Mouse (Mus musculus): ENCODE measurements around the gene Spata7.

Gene Spata7

GRCm38 (mm10) chr12:98673879-98674278 is 45.9 kb downstream of the Spata7 start:
- DNase-seq (ENCODE audit: low spot score in 2 of 2): no peak

- DNase-seq (ENCODE audit: low spot score in 2 of 2): peak; percentile 56 to 75
These were observed 46.7 kb downstream of the Spata7 start for GRCm38 (mm10) chr12:98674627-98675143.

- DNase-seq (ENCODE audit: low spot score in 2 of 2): no peak
These were observed 48.9 kb downstream of the Spata7 start for GRCm38 (mm10) chr12:98676861-98677260.

GRCm38 (mm10) chr12:98677336-98677735 is 49.4 kb downstream of the Spata7 start:
- DNase-seq (ENCODE audit: low spot score in 2 of 2): no peak

- DNase-seq (ENCODE audit: low spot score in 2 of 2): no peak
These were observed 51.9 kb downstream of the Spata7 start for GRCm38 (mm10) chr12:98679906-98680305.

- no peak for DNase-seq (ENCODE audit: low spot score in 2 of 2)
These were observed 54.2 kb downstream of the Spata7 start for GRCm38 (mm10) chr12:98682196-98682595.

GRCm38 (mm10) chr12:98683171-98683570 is 55.2 kb downstream of the Spata7 start:
- DNase-seq (ENCODE audit: low spot score in 2 of 2): no peak

- no peak for DNase-seq (ENCODE audit: low spot score in 2 of 2)
These were observed 55.6 kb downstream of the Spata7 start for GRCm38 (mm10) chr12:98683574-98683973.

GRCm38 (mm10) chr12:98690230-98690629 is 62.3 kb downstream of the Spata7 start:
- no peak for DNase-seq (ENCODE audit: low spot score in 2 of 2)

- no peak for DNase-seq (ENCODE audit: low spot score in 2 of 2)
These were observed 69.2 kb downstream of the Spata7 start for GRCm38 (mm10) chr12:98697202-98697601.

- no peak for DNase-seq (ENCODE audit: low spot score in 2 of 2)
These were observed 73.6 kb downstream of the Spata7 start for GRCm38 (mm10) chr12:98701564-98701963.

- no peak for DNase-seq (ENCODE audit: low spot score in 2 of 2)
These were observed 75.6 kb downstream of the Spata7 start for GRCm38 (mm10) chr12:98703554-98703953.

- DNase-seq (ENCODE audit: low spot score in 2 of 2): no peak
These were observed 76.0 kb downstream of the Spata7 start for GRCm38 (mm10) chr12:98703961-98704360.

- DNase-seq (ENCODE audit: low spot score in 2 of 2): no peak
These were observed 84.9 kb downstream of the Spata7 start for GRCm38 (mm10) chr12:98712819-98713218.

GRCm38 (mm10) chr12:98713621-98714103 is 85.7 kb downstream of the Spata7 start:
- no peak for DNase-seq (ENCODE audit: low spot score in 2 of 2)

- DNase-seq (ENCODE audit: low spot score in 2 of 2): no peak
These were observed 86.8 kb downstream of the Spata7 start for GRCm38 (mm10) chr12:98714757-98715156.

GRCm38 (mm10) chr12:98716142-98716541 is 88.2 kb downstream of the Spata7 start:
- no peak for DNase-seq (ENCODE audit: low spot score in 2 of 2)

All from frontal cortex, postnatal 36 days (tissue).